In the genomic region with DNA sequence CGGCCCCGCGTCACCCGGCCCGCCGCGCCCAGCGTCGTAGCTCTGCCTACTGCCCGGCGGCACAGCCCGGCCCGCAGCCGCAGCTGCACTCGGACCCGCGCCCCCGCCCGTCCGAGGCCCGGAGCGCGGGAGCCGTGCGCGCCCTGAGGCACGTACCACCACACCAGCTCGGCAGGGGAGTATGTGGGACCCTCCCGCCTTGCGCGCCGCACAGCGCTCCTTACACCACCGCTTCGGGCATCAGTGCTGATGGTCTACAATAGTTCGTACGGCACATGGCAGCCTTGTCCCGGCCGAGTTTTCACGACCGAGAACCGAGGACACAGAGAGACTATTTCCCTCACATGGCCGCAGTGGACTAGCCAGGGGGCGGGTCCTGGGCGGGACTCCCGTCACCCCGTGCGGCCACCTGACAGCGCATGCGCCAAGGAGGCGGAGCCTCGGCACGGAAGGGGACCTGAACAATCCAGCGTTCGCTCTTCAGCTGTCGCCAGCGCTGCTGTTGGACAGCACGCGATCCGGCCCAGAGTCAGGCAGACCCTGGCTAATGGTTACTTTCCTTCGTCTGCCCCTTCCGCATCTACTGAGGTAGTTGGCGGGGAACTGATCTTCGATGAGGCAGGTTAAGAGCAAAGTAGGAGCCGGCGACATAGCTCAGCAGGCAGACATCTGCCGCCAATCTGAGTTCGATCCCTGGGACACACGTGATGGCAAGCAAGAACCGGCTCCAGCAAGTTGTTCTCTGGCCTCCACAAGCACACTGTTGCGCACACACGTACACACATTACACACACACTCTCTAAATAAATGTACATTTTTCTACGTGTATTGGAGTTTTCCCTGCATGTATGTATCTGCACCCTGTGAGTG, we compare ENCODE assay signal across 8 mouse cellular contexts. TPM values are rescaled to one million over a fixed set of nuclear protein-coding genes. Genes with fewer than 3 reads are reported as not detected.
DNase-seq lines count a peak whose midpoint lies in the region; ATAC-seq lines count a peak whose summit lies in the region.

A gene (minus strand): TSS at position 389 of the 870 bp plus-strand sequence.

- H3K27ac ChIP-seq in lung, embryonic 16.5 days (ENCODE audit: low read length): peak within 1 kb of the TSS; percentile 94

- peaks cover 17% of the 10 kb centered on the region for H3K4me1 ChIP-seq in lung, embryonic 16.5 days (replicated peaks; ENCODE audit: control insufficient read depth, insufficient read depth, low read length)

- peak within 1 kb of the TSS; percentile 81 for H3K4me3 ChIP-seq in lung, embryonic 16.5 days (ENCODE audit: low read length)

- DNase-seq in MEL-GATA-1-ER (ENCODE audit: extremely low read depth, low read depth): peak; percentile 88
- peak; percentile 99 for DNase-seq in cerebellum, adult 8-10 months
- DNase-seq in forelimb bud, embryonic 11.5 days (ENCODE audit: low read depth, low spot score): peak; percentile 97
- DNase-seq in layer of hippocampus, adult 9-10 months (ENCODE audit: low spot score): peak; percentile 95
- peak; percentile 98 for DNase-seq in ovary, postnatal 10 days (ENCODE audit: low spot score)
- DNase-seq in thymus, postnatal 10 days (ENCODE audit: low spot score in 2 of 2): peak; percentile 93 to 96

- no peaks in the 10 kb centered on the region for H3K9me3 ChIP-seq in lung, embryonic 16.5 days (ENCODE audit: control insufficient read depth, low read length)

- WGBS in lung, embryonic 16.5 days: under 1% methylated on average over 67 of the region's 73 CpGs

- H3K27me3 ChIP-seq in lung, embryonic 16.5 days (ENCODE audit: control insufficient read depth, insufficient read depth, low read depth, low read length): no peaks in the 10 kb centered on the region

- ATAC-seq in hematopoietic stem cell, adult 5-6 weeks (replicated peaks in 1 of 2; ENCODE audit: insufficient read depth in 1 of 2, low FRiP score in 2 of 2, low TSS enrichment in 1 of 2, low read depth in 1 of 2, poor library complexity in 2 of 2, severe bottlenecking in 2 of 2): peak; percentile 78 to 90
- peak; percentile 96 for ATAC-seq in lung, embryonic 16.5 days (ENCODE audit: low read depth)

- H3K4me2 ChIP-seq in lung, embryonic 16.5 days (ENCODE audit: low read depth, low read length): peak within 1 kb of the TSS; percentile 49

- H3K9ac ChIP-seq in lung, embryonic 16.5 days (ENCODE audit: low read length): peak within 1 kb of the TSS; percentile 89

- peaks cover 18% of the 10 kb centered on the region for H3K36me3 ChIP-seq in lung, embryonic 16.5 days (ENCODE audit: control insufficient read depth, insufficient read depth, low read length)

RNA-seq across cellular contexts. Expression of the gene that starts here (rescaled TPM):
- 27.9 and 28.8 TPM in 2 replicates for total RNA-seq in hematopoietic stem cell, adult 5-6 weeks (2017)
- 29.7 and 34.1 TPM in 2 replicates for polyA plus RNA-seq in lung, embryonic 16.5 days (2015; fragmentation: Nextera tagmentation; extraction: Ambion mirVana)

Comparison
In these comparisons a context has a peak if more than half of its experiments do, and no peak if none do; other contexts are left out.
1. Peak in every context shown above with its lines: DNase-seq, ATAC-seq, H3K4me3 ChIP-seq and H3K27ac ChIP-seq.